Mouse (Mus musculus): ENCODE data around the gene Irf4. TPM values are rescaled to one million over a fixed set of nuclear protein-coding genes. Genes with fewer than 3 reads are reported as not detected.

Gene Irf4
- polyA plus RNA-seq, 1 experiment from 2014 or later: 0.22 TPM

DNA sequence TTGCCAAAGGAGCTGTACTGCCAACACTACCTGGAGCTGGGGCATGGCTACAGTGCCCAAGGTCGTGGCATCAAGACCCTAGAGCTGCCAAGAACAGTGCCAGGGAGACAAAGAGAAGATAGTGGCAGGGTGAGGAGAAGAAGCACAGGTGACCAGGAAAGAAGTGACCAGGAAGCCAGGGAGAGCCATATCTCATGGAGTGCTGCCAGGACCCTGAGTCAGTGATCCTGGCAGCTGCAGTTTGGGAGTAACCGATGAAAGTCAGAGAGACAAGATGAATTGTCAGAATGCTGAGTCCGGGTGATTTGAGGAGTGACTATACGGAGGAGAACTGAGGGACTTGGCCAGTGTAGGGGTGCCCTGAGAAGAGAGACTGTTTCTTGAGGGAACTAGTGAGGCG, 44.6 kb downstream of the Irf4 start:
- 62% methylated on average over 5 of the region's 5 CpGs for WGBS
- Histone ChIP-seq H3K4me3 (ENCODE audit: low read length) (no peak overlapping the region), H3K36me3 (ENCODE audit: control insufficient read depth, insufficient read depth) (no peaks in the 10 kb centered on the region), H3K9me3 (replicated peaks; ENCODE audit: control insufficient read depth, low read length) (no peaks in the 10 kb centered on the region), H3K4me1 (ENCODE audit: control insufficient read depth, insufficient read depth, low read length) (peaks cover 7% of the 10 kb centered on the region), H3K27me3 (ENCODE audit: control insufficient read depth, insufficient read depth, low read length) (no peaks in the 10 kb centered on the region), H3K9ac (ENCODE audit: low read length) (no peak overlapping the region), H3K27ac (ENCODE audit: low read length) (no peak overlapping the region), H3K4me2 (ENCODE audit: low read depth, low read length) (no peak overlapping the region)
- ATAC-seq (replicated peaks; ENCODE audit: extremely low read depth, insufficient read depth, low FRiP score): no peak

DNA sequence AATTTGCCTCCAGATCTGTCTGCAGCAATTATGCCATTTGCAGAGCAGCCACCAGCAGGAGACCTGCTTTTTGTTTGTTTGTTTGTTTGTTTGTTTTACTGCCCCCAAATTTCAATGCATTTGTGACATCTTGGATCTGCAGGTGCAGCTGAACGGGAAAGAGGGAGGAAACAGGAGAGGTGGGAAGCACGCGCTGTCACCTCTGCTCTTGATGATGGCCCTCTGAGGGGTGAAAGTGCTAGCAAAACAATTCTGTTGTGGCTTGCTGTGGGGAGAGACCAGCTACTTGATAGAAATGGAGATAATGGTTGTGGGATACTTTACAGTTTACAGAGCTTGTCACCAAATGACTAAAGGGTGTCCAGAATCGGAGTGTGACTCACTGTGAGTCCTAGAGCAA, 46.9 kb downstream of the Irf4 start:
- Histone ChIP-seq H3K9me3 (replicated peaks; ENCODE audit: control insufficient read depth, low read length) (no peaks in the 10 kb centered on the region), H3K27me3 (ENCODE audit: control insufficient read depth, insufficient read depth, low read length) (no peaks in the 10 kb centered on the region), H3K4me1 (ENCODE audit: control insufficient read depth, insufficient read depth, low read length) (peaks cover 7% of the 10 kb centered on the region), H3K27ac (ENCODE audit: low read length) (no peak overlapping the region), H3K9ac (ENCODE audit: low read length) (no peak overlapping the region), H3K36me3 (ENCODE audit: control insufficient read depth, insufficient read depth) (no peaks in the 10 kb centered on the region), H3K4me2 (ENCODE audit: low read depth, low read length) (no peak overlapping the region), H3K4me3 (ENCODE audit: low read length) (no peak overlapping the region)
- ATAC-seq (replicated peaks; ENCODE audit: extremely low read depth, insufficient read depth, low FRiP score): no peak
- WGBS: 73% methylated on average over 4 of the region's 4 CpGs

DNA sequence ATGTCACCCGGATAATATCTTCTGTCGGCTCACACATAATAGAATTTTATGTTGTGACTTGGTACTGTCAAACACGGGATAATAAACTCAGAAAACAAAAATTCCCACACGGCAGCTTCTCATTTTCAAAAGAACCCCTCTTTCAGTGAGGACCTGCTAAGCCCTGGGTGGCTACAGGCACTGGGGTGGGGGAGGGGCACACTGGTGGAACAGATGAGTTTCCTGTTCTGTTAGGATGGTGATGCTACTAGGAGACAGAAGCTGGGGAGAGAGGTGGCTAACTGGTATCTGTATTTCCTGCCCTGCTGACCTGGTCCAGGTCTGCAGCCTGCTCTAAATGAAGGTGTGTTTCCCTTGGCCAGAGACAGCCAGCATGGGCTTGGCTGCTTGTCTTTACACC, 52.9 kb downstream of the Irf4 start:
- ATAC-seq (replicated peaks; ENCODE audit: extremely low read depth, insufficient read depth, low FRiP score): no peak

DNA sequence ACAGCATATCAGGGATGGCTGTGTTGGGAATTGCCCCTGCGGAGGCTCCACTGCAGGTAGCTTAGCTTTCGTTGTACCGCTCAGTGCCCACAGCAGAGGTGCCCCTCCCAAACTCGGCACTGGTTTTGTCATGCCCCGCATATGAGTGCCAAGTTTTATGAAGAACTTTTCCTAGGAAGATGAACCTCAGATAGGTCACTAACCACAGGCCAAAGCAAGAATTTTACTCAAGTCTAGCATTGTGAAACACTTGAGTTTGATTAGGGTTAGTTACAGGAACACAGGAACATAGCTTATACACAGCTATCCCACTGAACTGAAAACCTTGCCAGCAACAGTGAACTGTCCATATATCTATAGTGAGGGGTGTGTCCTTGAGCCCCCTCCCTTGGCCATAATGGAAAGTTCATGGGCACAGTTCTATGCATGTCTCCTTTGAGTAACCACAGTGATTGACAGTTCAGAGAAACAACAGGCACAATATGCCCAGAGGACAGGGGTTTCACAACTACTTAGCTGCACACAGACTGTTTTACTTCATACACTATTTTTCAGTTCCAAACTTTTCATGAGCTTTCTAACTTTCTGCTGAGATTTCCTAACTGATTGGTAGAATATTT, 53.4 kb downstream of the Irf4 start:
- H3K4me1 ChIP-seq (ENCODE audit: control insufficient read depth, insufficient read depth, low read length): no peaks in the 10 kb centered on the region
- no peaks in the 10 kb centered on the region for H3K27me3 ChIP-seq (ENCODE audit: control insufficient read depth, insufficient read depth, low read length)
- no peak overlapping the region for H3K4me2 ChIP-seq (ENCODE audit: low read depth, low read length)
- no peaks in the 10 kb centered on the region for H3K36me3 ChIP-seq (ENCODE audit: control insufficient read depth, insufficient read depth)
- WGBS: 92% methylated on average over 5 of the region's 5 CpGs
- H3K9ac ChIP-seq (ENCODE audit: low read length): no peak overlapping the region
- no peak overlapping the region for H3K4me3 ChIP-seq (ENCODE audit: low read length)
- no peak overlapping the region for H3K27ac ChIP-seq (ENCODE audit: low read length)
- no peak for ATAC-seq (replicated peaks; ENCODE audit: extremely low read depth, insufficient read depth, low FRiP score)
- H3K9me3 ChIP-seq (replicated peaks; ENCODE audit: control insufficient read depth, low read length): no peaks in the 10 kb centered on the region

More for the DNA sequence above, 52.9 kb downstream of the Irf4 start:
- whole genome bisulfite sequencing: 76% methylated on average over 4 of the region's 4 CpGs
- Histone ChIP-seq H3K9me3 (replicated peaks; ENCODE audit: control insufficient read depth, low read length) (no peaks in the 10 kb centered on the region), H3K4me2 (ENCODE audit: low read depth, low read length) (no peak overlapping the region), H3K27me3 (ENCODE audit: control insufficient read depth, insufficient read depth, low read length) (no peaks in the 10 kb centered on the region), H3K36me3 (ENCODE audit: control insufficient read depth, insufficient read depth) (no peaks in the 10 kb centered on the region), H3K4me3 (ENCODE audit: low read length) (no peak overlapping the region), H3K9ac (ENCODE audit: low read length) (no peak overlapping the region), H3K4me1 (ENCODE audit: control insufficient read depth, insufficient read depth, low read length) (no peaks in the 10 kb centered on the region), H3K27ac (ENCODE audit: low read length) (no peak overlapping the region)

DNA sequence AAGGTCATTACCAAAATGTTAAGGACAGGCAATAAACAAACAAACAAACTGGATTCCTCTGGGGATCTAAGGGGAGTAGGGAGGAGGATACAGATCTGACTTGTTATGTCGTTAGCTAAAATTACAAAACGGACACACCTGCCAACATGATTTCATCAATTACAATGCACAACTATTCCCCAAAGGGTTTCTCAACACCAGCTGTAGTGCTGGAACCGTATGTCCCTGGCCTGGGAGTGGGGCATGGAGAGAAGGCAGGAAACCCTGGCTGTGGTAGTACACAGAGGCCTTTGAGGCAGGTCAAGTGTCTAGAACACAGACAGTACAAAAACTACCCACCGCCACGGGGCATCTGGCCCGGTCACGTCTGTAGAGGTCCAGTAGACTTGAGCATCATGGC, 60.2 kb downstream of the Irf4 start:
- peaks cover 7% of the 10 kb centered on the region; the same call in 1 of the 2 replicates for H3K36me3 ChIP-seq (ENCODE audit: control insufficient read depth, insufficient read depth)

DNA sequence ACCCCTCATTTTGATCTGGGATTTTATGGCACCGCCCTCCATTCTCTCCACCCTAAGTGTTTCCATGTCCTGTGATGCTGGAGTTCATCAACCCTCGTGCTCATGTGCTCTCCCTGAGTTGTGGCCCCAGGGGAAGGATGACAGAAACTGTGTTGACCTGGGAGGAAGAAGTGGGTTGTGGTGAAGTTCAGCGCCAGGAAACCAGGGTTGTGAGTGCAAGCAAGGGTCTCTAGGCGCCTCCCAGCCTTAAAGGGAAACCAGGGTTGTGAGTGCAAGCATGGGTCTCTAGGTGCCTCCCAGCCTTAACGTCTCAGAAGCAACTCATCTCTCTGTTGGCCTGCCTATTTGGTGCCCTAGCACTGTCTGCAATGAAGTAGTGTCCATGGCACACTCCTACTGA, 64.4 kb downstream of the Irf4 start:
- 85% methylated on average over 5 of the region's 5 CpGs for WGBS
- H3K9ac ChIP-seq (ENCODE audit: low read length): no peak overlapping the region
- no peaks in the 10 kb centered on the region for H3K27me3 ChIP-seq (ENCODE audit: control insufficient read depth, insufficient read depth, low read length)
- no peak overlapping the region for H3K27ac ChIP-seq (ENCODE audit: low read length)
- H3K4me2 ChIP-seq (ENCODE audit: low read depth, low read length): no peak overlapping the region
- no peak for ATAC-seq (replicated peaks; ENCODE audit: extremely low read depth, insufficient read depth, low FRiP score)
- H3K36me3 ChIP-seq (ENCODE audit: control insufficient read depth, insufficient read depth): peaks cover 23% of the 10 kb centered on the region
- H3K4me3 ChIP-seq (ENCODE audit: low read length): no peak overlapping the region
- H3K9me3 ChIP-seq (replicated peaks; ENCODE audit: control insufficient read depth, low read length): no peaks in the 10 kb centered on the region
- no peaks in the 10 kb centered on the region for H3K4me1 ChIP-seq (ENCODE audit: control insufficient read depth, insufficient read depth, low read length)

More for the DNA sequence above, 60.2 kb downstream of the Irf4 start:
- no peak overlapping the region for H3K4me3 ChIP-seq (ENCODE audit: low read length)
- no peak overlapping the region for H3K9ac ChIP-seq (ENCODE audit: low read length)
- ATAC-seq (replicated peaks; ENCODE audit: extremely low read depth, insufficient read depth, low FRiP score): no peak
- no peak overlapping the region for H3K4me2 ChIP-seq (ENCODE audit: low read depth, low read length)
- no peak overlapping the region for H3K27ac ChIP-seq (ENCODE audit: low read length)
- no peaks in the 10 kb centered on the region for H3K4me1 ChIP-seq (ENCODE audit: control insufficient read depth, insufficient read depth, low read length)
- no peaks in the 10 kb centered on the region for H3K27me3 ChIP-seq (ENCODE audit: control insufficient read depth, insufficient read depth, low read length)
- no peaks in the 10 kb centered on the region for H3K9me3 ChIP-seq (replicated peaks; ENCODE audit: control insufficient read depth, low read length)
- WGBS: 88% methylated on average over 7 of the region's 7 CpGs

DNA sequence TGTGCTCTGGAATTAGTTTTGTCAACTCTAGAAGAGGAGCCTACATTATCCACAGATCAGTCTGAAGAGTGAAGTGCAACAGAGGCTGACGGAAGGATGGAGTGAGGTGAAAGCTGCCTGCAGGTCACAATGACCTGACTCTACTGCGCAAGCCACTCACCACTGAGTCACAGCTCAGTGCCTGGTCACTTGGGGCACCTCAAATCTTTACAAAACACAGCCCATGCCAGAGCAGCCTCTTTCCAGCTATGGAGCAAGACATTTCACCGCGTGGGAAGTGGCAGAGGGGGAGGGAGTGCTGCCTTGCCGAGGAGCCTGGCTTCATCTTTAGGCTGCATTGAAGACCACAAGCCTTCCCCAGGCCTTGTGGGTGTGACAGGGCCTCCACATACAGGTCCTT, 65.2 kb downstream of the Irf4 start:
- H3K36me3 ChIP-seq (ENCODE audit: control insufficient read depth, insufficient read depth): peaks cover 29% of the 10 kb centered on the region
- no peak overlapping the region for H3K4me2 ChIP-seq (ENCODE audit: low read depth, low read length)
- H3K9ac ChIP-seq (ENCODE audit: low read length): no peak overlapping the region
- no peaks in the 10 kb centered on the region for H3K27me3 ChIP-seq (ENCODE audit: control insufficient read depth, insufficient read depth, low read length)
- WGBS: 84% methylated on average over 5 of the region's 5 CpGs
- no peak overlapping the region for H3K4me3 ChIP-seq (ENCODE audit: low read length)
- H3K9me3 ChIP-seq (replicated peaks; ENCODE audit: control insufficient read depth, low read length): no peaks in the 10 kb centered on the region
- ATAC-seq (replicated peaks; ENCODE audit: extremely low read depth, insufficient read depth, low FRiP score): no peak
- H3K27ac ChIP-seq (ENCODE audit: low read length): no peak overlapping the region
- H3K4me1 ChIP-seq (ENCODE audit: control insufficient read depth, insufficient read depth, low read length): no peaks in the 10 kb centered on the region

Other genes with a start within 250 kb of the Irf4 start
- gene Uqcrfs1, start 203.9 kb upstream of the Irf4 start, polyA plus RNA-seq (2015; fragmentation: Nextera tagmentation; extraction: Ambion mirVana): 777 and 809 TPM in 2 replicates
- gene Dusp22, start 89.2 kb upstream of the Irf4 start, polyA plus RNA-seq (2015; fragmentation: Nextera tagmentation; extraction: Ambion mirVana): 17.9 and 18.7 TPM in 2 replicates
- gene Hus1b, start 198.5 kb downstream of the Irf4 start, polyA plus RNA-seq (2015; fragmentation: Nextera tagmentation; extraction: Ambion mirVana): not detected in 2 replicates
- 20.9 and 21.8 TPM in 2 replicates for gene Exoc2, start 224.9 kb downstream of the Irf4 start, polyA plus RNA-seq (2015; fragmentation: Nextera tagmentation; extraction: Ambion mirVana)
- 0.16 TPM in 1 of 2 replicates, not detected in the other for gene Gm5447, start 225.0 kb downstream of the Irf4 start, polyA plus RNA-seq (2015; fragmentation: Nextera tagmentation; extraction: Ambion mirVana)